Mouse (Mus musculus) inflammation-experienced regulatory T-cells, adult 6 months (primary cell): ENCODE measurements around the gene Tcte3. TPM values are rescaled to one million over a fixed set of nuclear protein-coding genes. Genes with fewer than 3 reads are reported as not detected.
"Not testable (repeated sequence)": the region's sequence is repeated elsewhere in the genome, so short reads cannot be mapped to it uniquely, and the experiment has no call there.

Experiments used
- ATAC-seq: one replicate; pipeline ENCODE4 v1.8.0; 2017
- polyA plus RNA-seq, 3 experiments: library from polyadenylated mRNA; unstranded; fragments of 100-300 nt; shearing (Covaris generic); gene quantifications; one replicate each; pipeline ENCODE4 v1.2.1; 2017

The Tcte3 gene
- polyA plus RNA-seq = 1 to 10 TPM; 1.2 to 5.4 (median 5.1) TPM

GRCm38 (mm10) chr17:15041175-15041729 is at the start of gene Tcte3, which contains the start of the genes Ermard and Gm3448:
TSS of gene Tcte3 (minus strand) at chr17:15041488.
TSS of gene Ermard (plus strand) at chr17:15041208.
TSS of gene Gm3448 (minus strand) at chr17:15041537.
- ATAC-seq = peak; percentile 93

- no peak for ATAC-seq
These were observed 47.3 kb upstream of the Tcte3 start for GRCm38 (mm10) chr17:15088591-15089001.

- ATAC-seq = no peak
These were observed 46.9 kb upstream of the Tcte3 start for GRCm38 (mm10) chr17:15088166-15088565.

- ATAC-seq = no peak
These were observed 43.7 kb upstream of the Tcte3 start for GRCm38 (mm10) chr17:15085006-15085405.

- no peak for ATAC-seq
These were observed 43.0 kb upstream of the Tcte3 start for GRCm38 (mm10) chr17:15084226-15084848.

GRCm38 (mm10) chr17:15077536-15077935 is 36.2 kb upstream of the Tcte3 start:
- ATAC-seq = no peak

GRCm38 (mm10) chr17:15075033-15075432 is 33.7 kb upstream of the Tcte3 start:
- ATAC-seq = no peak

- no peak for ATAC-seq
These were observed 30.9 kb upstream of the Tcte3 start for GRCm38 (mm10) chr17:15072211-15072610.

GRCm38 (mm10) chr17:15069124-15069523 is 27.8 kb upstream of the Tcte3 start:
- no peak for ATAC-seq

GRCm38 (mm10) chr17:15068040-15068792 is 26.9 kb upstream of the Tcte3 start:
- ATAC-seq = no peak

- no peak for ATAC-seq
These were observed 25.6 kb upstream of the Tcte3 start for GRCm38 (mm10) chr17:15066911-15067310.

- ATAC-seq = no peak
These were observed 24.8 kb upstream of the Tcte3 start for GRCm38 (mm10) chr17:15066066-15066465.

- no peak for ATAC-seq
These were observed 24.2 kb upstream of the Tcte3 start for GRCm38 (mm10) chr17:15065391-15066024.

GRCm38 (mm10) chr17:15060356-15060755 is 19.1 kb upstream of the Tcte3 start:
- no peak for ATAC-seq

- ATAC-seq = no peak
These were observed 18.4 kb upstream of the Tcte3 start for GRCm38 (mm10) chr17:15059646-15060045.

- no peak for ATAC-seq
These were observed 16.9 kb upstream of the Tcte3 start for GRCm38 (mm10) chr17:15058161-15058591.

- ATAC-seq = no peak
These were observed 14.6 kb upstream of the Tcte3 start for GRCm38 (mm10) chr17:15055925-15056324.

GRCm38 (mm10) chr17:15053829-15054200 is 12.5 kb upstream of the Tcte3 start:
- not testable (repeated sequence) for ATAC-seq

GRCm38 (mm10) chr17:15053183-15053828 is 12.0 kb upstream of the Tcte3 start:
- not testable (repeated sequence) for ATAC-seq

- ATAC-seq = not testable (repeated sequence)
These were observed 11.5 kb upstream of the Tcte3 start for GRCm38 (mm10) chr17:15052766-15053165.

- not testable (repeated sequence) for ATAC-seq
These were observed 9.1 kb upstream of the Tcte3 start for GRCm38 (mm10) chr17:15050338-15050737.

GRCm38 (mm10) chr17:15040455-15040854 is 833 bp downstream of the Tcte3 start:
- peak; percentile 71 for ATAC-seq

GRCm38 (mm10) chr17:15031414-15031813 is 9.9 kb downstream of the Tcte3 start:
- ATAC-seq = not testable (repeated sequence)
